Mouse (Mus musculus) spleen, embryonic (tissue): ENCODE results near the gene Cdk19.
"Not testable (repeated sequence)": the region's sequence is repeated elsewhere in the genome, so short reads cannot be mapped to it uniquely, and the experiment has no call there.

Experiments
- CTCF ChIA-PET: fragments of 350-600 bp; sonication (Branson Sonifier 250); formaldehyde crosslinking; loops from one replicate; lab custom pipeline; 2022; lab: Charles Lee

The Cdk19 gene

DNA sequence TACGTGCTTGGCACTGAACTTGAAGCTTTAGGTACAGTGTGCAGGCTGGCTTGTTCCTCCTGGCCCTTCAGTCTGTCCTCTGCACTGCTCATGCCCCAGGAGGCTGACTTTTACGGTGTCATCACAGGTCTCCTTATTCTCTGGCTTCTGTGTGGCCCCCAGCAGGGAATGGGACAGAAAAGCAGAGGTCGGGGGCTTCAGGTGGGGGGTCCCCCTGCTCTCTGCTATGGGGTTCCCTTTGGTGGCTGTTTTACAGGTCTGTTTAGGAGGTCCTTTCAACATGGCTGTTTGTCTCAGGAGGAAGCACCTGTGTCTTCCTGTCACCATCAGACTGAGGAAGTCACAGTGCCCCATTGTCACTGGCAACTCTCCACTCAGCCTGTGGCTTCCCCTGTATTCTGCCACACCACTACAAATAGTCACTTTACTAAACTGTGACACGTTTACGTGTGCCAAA is 175.9 kb downstream of the Cdk19 start:
- CTCF ChIA-PET = no interaction called here

DNA sequence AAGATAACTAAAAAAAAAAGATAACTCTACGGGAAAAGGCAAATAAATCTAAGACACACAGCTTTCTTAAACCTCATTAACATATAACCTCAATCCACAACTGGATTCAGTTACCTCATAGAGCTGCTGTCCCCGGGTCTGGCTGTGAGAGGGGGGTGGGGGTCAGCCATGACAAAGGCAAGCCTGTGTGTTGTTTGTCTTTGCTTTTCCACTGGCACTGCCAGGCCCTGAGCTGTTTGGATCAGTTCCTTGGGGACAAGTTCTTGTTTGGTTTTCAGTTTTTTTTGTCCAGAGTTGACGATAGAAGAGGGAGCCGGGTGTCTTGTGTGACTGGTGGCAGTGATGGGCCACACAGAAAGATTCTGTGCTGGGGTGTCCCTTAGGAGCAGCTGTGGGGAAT is 177.1 kb downstream of the Cdk19 start:
- CTCF ChIA-PET = no interaction called here

DNA sequence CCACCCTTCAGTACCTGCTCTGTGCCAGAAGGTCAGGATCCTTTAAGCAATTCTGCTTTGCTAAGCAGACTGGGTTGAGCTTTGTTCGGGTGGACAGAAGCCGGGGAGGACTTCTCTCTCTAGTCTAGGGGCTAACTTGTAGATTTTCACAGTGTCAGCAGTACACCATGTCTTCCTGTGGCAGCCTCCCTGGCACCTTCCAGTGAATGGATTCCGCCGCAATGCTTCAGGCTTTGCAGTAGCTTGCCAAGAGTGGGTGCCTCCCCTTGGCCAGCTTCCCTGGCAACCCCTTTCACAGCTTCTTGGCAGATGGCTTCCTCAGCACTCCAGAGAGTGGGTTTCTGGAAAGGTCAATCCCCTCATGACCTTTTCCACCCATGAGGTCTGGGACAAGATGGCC is 180.2 kb downstream of the Cdk19 start:
- CTCF ChIA-PET = no interaction called here

DNA sequence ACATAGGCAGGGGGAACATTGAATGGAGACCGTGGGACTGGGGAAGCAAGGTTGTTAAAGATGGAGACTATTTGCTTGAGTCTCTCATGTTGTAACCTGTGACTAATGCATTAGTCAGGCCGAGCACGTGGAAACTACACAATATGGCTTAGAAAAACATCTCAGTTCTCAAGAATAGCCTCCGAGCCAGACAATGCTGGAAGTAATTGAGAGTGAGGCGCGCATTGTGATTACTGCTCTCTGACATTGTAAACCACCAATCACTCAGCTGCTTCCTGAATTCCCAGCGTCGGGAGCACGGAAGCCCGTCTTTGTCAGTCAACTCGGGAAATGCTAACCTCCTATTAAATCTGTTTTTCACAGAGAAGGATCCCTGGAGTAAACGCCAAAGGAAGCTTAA is 182.2 kb downstream of the Cdk19 start:
- CTCF ChIA-PET = interaction anchor here (0.6 to 0.8 kb wide), 2 partner anchors 25 to 96 kb away, joined by 3 to 5 read pairs; no protein-coding TSS in a partner anchor

- CTCF ChIA-PET = interaction anchor here (1.5 kb wide), 1 partner anchor 259 kb away, joined by 4 read pairs; no protein-coding TSS in a partner anchor
These were observed 184.1 kb downstream of the Cdk19 start for GRCm38 (mm10) chr10:40523312-40523975.

- CTCF ChIA-PET = interaction anchor here (1.5 to 1.9 kb wide), 2 partner anchors 154 to 260 kb away, joined by 4 to 6 read pairs; no protein-coding TSS in a partner anchor
These were observed 184.9 kb downstream of the Cdk19 start for GRCm38 (mm10) chr10:40524032-40524806.

- CTCF ChIA-PET = interaction anchor here (0.6 to 1.9 kb wide), 4 partner anchors 120 to 261 kb away, joined by 4 to 26 read pairs (median 8); no protein-coding TSS in a partner anchor
These were observed 185.6 kb downstream of the Cdk19 start for GRCm38 (mm10) chr10:40524991-40525390.

GRCm38 (mm10) chr10:40525616-40526155 is 186.3 kb downstream of the Cdk19 start:
- CTCF ChIA-PET = interaction anchor here (1.1 to 1.9 kb wide), 3 partner anchors 156 to 267 kb away, joined by 3 to 6 read pairs (median 3); no protein-coding TSS in a partner anchor

DNA sequence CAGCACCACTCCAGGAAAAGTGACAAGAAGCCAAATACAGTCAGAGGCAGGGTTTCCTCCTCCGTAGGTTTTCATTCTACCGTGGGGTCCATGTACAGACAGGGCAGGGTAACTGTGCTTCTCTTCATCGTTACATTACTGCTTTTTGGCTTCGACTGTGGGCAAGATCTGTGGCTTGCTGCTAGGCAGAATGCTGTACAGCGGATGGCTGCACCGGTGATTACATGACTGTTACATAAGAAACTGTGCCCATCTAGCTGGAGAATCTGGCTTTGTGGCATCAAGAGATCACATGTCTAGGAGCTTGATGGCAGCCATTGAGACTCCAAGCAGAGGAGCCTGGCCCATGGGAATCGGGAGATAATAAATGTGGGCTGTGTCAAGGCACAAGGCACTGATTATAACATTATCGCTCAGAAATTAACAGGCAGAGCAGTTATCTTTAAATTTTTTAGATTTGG is 187.0 kb downstream of the Cdk19 start:
- CTCF ChIA-PET = interaction anchor here (1.1 to 1.2 kb wide), 2 partner anchors 177 to 267 kb away, joined by 3 read pairs; no protein-coding TSS in a partner anchor

DNA sequence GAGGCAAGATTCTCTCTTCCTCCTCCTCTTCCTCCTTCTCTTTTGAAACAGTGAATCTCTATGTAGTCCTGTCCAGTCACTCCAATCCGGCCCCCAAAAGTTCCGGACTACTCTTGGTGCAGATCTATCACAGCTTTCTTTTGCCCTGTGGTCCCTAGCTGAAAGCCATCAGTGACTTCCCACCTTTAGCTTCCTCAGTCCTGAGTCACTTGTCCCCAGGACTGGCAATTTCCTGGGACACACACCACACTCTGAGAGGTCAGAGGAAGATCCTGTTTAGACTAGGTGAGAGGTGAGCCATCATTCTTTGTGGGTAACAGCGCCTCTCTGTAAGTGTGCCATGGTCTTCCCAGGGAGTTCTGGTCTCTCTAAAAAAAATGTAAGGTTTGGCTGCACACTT is 187.6 kb downstream of the Cdk19 start:
- CTCF ChIA-PET = interaction anchor here (0.5 to 1.2 kb wide), 2 partner anchors 42 to 268 kb away, joined by 3 to 7 read pairs; no protein-coding TSS in a partner anchor

- CTCF ChIA-PET = interaction anchor here (0.5 kb wide), 1 partner anchor 42 kb away, joined by 7 read pairs; no protein-coding TSS in a partner anchor
These were observed 188.2 kb downstream of the Cdk19 start for GRCm38 (mm10) chr10:40527573-40527972.

GRCm38 (mm10) chr10:40528668-40529067 is 189.3 kb downstream of the Cdk19 start:
- CTCF ChIA-PET = interaction anchor here (0.7 to 1.6 kb wide), 2 partner anchors 225 to 270 kb away, joined by 4 to 8 read pairs; no protein-coding TSS in a partner anchor

GRCm38 (mm10) chr10:40529617-40530016 is 190.3 kb downstream of the Cdk19 start:
- CTCF ChIA-PET = interaction anchor here (0.5 to 1.6 kb wide), 3 partner anchors 160 to 1445 kb away, joined by 4 to 8 read pairs (median 6); no protein-coding TSS in a partner anchor

GRCm38 (mm10) chr10:40530661-40531060 is 191.3 kb downstream of the Cdk19 start:
- CTCF ChIA-PET = interaction anchor here (1.6 kb wide), 1 partner anchor 161 kb away, joined by 4 read pairs; no protein-coding TSS in a partner anchor

GRCm38 (mm10) chr10:40532586-40532985 is 193.2 kb downstream of the Cdk19 start:
- CTCF ChIA-PET = not testable (repeated sequence)
